ENCODE assay signal across 19 mouse cellular contexts in genomic region chr3:140409239-140409638, GRCm38 (mm10).
"Had no signal": no experiment of that assay in that cellular context is flagged by ENCODE, and none has a peak within 500 bp of the region (broad histone marks: within the 10 kb centered on the region; RNA-seq: fewer than 3 reads in every experiment).

No protein-coding gene starts in this region.

- H3K4me2 ChIP-seq: limb, embryonic 12.5 days; liver, embryonic 13.5 days; lung, embryonic 15.5 days; midbrain, embryonic 12.5 days had no signal

- H3K9me3 ChIP-seq: limb, embryonic 12.5 days; liver, embryonic 13.5 days; lung, embryonic 15.5 days; megakaryocyte, embryonic 14.5 days; midbrain, embryonic 12.5 days had no signal

- DNase-seq: kidney, adult 9 months; kidney, postnatal 36 days; layer of hippocampus, adult 9-11 months; layer of hippocampus, postnatal 36 days; liver; liver, embryonic 13.5 days; liver, postnatal 0 days; lung, postnatal 14 days; right cerebral cortex, adult 18-20 months; right cerebral cortex, postnatal 25 days; thymus, postnatal 4 days had no signal

- H3K4me3 ChIP-seq: limb, embryonic 12.5 days; liver, embryonic 13.5 days; lung, embryonic 15.5 days; megakaryocyte, embryonic 14.5 days; midbrain, embryonic 12.5 days had no signal

- ATAC-seq: liver, postnatal 0 days; midbrain, embryonic 16.5 days had no signal

- H3K9ac ChIP-seq: limb, embryonic 12.5 days; liver, embryonic 13.5 days; liver, postnatal 0 days; lung, embryonic 15.5 days; midbrain, embryonic 12.5 days had no signal

- H3K4me1 ChIP-seq: limb, embryonic 12.5 days; liver, embryonic 13.5 days; lung, embryonic 15.5 days; megakaryocyte, embryonic 14.5 days; midbrain, embryonic 12.5 days had no signal

- H3K27me3 ChIP-seq: limb, embryonic 12.5 days; liver, embryonic 13.5 days; lung, embryonic 15.5 days; megakaryocyte, embryonic 14.5 days; midbrain, embryonic 12.5 days had no signal

- H3K27ac ChIP-seq: kidney, postnatal 0 days; limb, embryonic 12.5 days; liver, embryonic 13.5 days; lung, embryonic 15.5 days; macrophage; midbrain, embryonic 12.5 days; stomach, postnatal 0 days had no signal

- H3K36me3 ChIP-seq: limb, embryonic 12.5 days; liver, embryonic 13.5 days; lung, embryonic 15.5 days; midbrain, embryonic 12.5 days had no signal
